Mouse (Mus musculus) bone marrow macrophage, adult 2 months (primary cell): Measurements from ENCODE around the gene Bag5.

ENCODE experiments used
- CTCF ChIP-seq: IDR thresholded peaks from 2 replicates; pipeline ENCODE4 v1.5.1; 2012; ENCODE audit warnings: low read depth, mild to moderate bottlenecking, low read length, moderate library complexity
- POLR2A ChIP-seq: IDR thresholded peaks from 2 replicates; pipeline ENCODE4 v1.6.1; 2012; ENCODE audit warnings: mild to moderate bottlenecking, low read depth, low read length, borderline replicate concordance

- no peak for TF ChIP-seq POLR2A
- TF ChIP-seq CTCF: no peak
These were observed 5.6 kb upstream of the Bag5 start for GRCm38 (mm10) chr12:111718656-111719055.
